In the genomic region with DNA sequence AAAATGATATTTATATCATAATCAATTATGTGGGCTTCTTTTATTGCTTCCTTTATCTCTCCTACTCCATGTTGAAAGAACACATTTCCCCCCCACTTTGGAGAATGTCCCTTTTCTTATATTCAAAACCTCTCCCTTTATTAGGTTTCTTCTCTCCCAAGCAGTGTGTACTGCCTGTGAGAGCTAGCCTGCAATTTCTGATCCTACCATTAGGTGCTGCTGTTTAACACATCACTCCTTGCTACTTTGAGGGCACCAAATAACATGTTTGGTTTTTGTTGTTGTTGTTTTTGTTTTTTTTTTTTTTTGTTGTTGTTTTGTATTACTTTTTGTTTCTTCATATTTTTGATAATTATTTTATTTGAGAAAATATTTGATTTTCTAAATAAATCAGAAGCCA, we compare ENCODE assay signal across 8 mouse cellular contexts.
DNase-seq lines count a peak whose midpoint lies in the region; ATAC-seq and TF ChIP-seq lines count a peak whose summit lies in the region.

No protein-coding gene starts in this region.

- intact Hi-C loops in left cerebral cortex, postnatal 25 days (cut with DNase I): no loop called here
- intact Hi-C loops in left cerebral cortex, postnatal 4 days (cut with DNase I): no loop called here

- H3K27ac ChIP-seq in forebrain, postnatal 0 days (ENCODE audit: low read depth, low read length): no peak overlapping the region
- H3K27ac ChIP-seq in forebrain, embryonic 10.5 days: no peak overlapping the region

- H3K9me3 ChIP-seq in forebrain, postnatal 0 days (ENCODE audit: low read length): no peaks in the 10 kb centered on the region
- peaks cover 6% of the 10 kb centered on the region; the same call in 1 of the 2 replicates for H3K9me3 ChIP-seq in forebrain, embryonic 10.5 days

- no peak overlapping the region for H3K4me3 ChIP-seq in forebrain, postnatal 0 days (ENCODE audit: low read depth, low read length)
- no peak overlapping the region for H3K4me3 ChIP-seq in forebrain, embryonic 10.5 days

- DNase-seq in forebrain, postnatal 0 days: peak; percentile 35
- DNase-seq in forebrain, embryonic 10.5 days (ENCODE audit: extremely low spot score, low spot score): no peak
- peak; percentile 7 to 21 for DNase-seq in left cerebral cortex, postnatal 25 days (ENCODE audit: low spot score in 2 of 2)
- no peak for DNase-seq in left cerebral cortex, postnatal 4 days
- peak; percentile 3 for DNase-seq in MEL-GATA-1-ER (ENCODE audit: extremely low read depth, low read depth)
- DNase-seq in lung, postnatal 14 days: peak; percentile 11
- DNase-seq in T-cell, adult 2 months (ENCODE audit: low spot score): no peak
- no peak for DNase-seq in thymus, postnatal 4 days

- TF ChIP-seq CTCF in forebrain, postnatal 0 days (IDR thresholded peaks at IDR 0.05; ENCODE audit: low read depth): peak; percentile 60

- no peak for ATAC-seq in forebrain, postnatal 0 days

- H3K36me3 ChIP-seq in forebrain, postnatal 0 days (ENCODE audit: insufficient read depth): no peaks in the 10 kb centered on the region
- no peaks in the 10 kb centered on the region for H3K36me3 ChIP-seq in forebrain, embryonic 10.5 days (replicated peaks)

- no peak overlapping the region for H3K4me2 ChIP-seq in forebrain, postnatal 0 days (ENCODE audit: low read depth)

- no peak overlapping the region for H3K9ac ChIP-seq in forebrain, postnatal 0 days

- no peaks in the 10 kb centered on the region for H3K4me1 ChIP-seq in forebrain, postnatal 0 days (ENCODE audit: insufficient read depth)
- H3K4me1 ChIP-seq in forebrain, embryonic 10.5 days: no peaks in the 10 kb centered on the region

- no peaks in the 10 kb centered on the region for H3K27me3 ChIP-seq in forebrain, postnatal 0 days (ENCODE audit: insufficient read depth, low read length)
- H3K27me3 ChIP-seq in forebrain, embryonic 10.5 days (ENCODE audit: poor library complexity, severe bottlenecking): no peaks in the 10 kb centered on the region

Comparison
In these comparisons a context has a peak if more than half of its experiments do, and no peak if none do; other contexts are left out.
1. DNase-seq: peak in forebrain, postnatal 0 days (single experiment), left cerebral cortex, postnatal 25 days (2 of 2), MEL-GATA-1-ER (single experiment) and lung, postnatal 14 days (single experiment); none in forebrain, embryonic 10.5 days (single experiment), left cerebral cortex, postnatal 4 days (single experiment), T-cell, adult 2 months (single experiment) and thymus, postnatal 4 days (single experiment).